Mouse (Mus musculus): Measurements from ENCODE around the gene Sdhd.
"Not testable (repeated sequence)": the region's sequence is repeated elsewhere in the genome, so short reads cannot be mapped to it uniquely, and the experiment has no call there.

The Sdhd gene

DNA sequence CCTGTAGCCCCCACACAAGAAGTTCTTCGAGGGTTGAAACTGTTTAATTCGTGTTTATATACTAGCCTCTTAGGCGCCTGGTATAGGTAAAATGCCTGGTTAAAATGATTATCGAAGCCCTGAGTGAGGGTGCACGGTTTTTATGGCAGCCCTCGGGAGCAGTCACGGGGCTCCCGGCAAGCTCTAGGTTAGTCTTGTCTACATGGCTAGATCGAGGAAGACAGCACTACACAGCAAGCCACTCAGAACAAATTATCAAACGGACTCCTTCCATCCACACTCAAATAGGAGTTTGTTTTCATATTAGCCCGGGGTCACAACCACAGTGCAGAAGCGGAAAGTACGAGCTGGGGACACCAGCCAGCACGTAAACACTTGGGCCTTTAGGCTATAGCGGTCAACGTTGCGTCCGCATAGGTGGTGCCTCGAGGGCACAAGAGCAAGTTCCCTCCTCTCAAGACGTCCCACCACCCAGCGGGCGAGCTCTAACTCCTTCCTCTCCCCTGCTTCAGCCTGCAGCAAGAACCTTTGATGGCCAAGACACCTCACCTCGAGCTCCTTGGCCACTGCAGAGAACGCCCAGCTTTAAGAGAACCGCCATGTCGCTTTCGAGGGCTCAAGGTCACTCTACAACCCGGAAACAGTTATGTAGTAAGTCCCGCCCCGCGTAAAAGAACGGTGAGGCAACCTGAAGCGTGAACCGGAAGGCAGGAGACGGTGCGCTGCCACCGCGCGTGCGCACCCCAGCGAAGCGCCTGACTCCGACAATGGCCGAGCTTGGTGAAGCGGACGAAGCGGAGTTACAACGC is at the start of gene Sdhd, which contains the start of gene Timm8b:
TSS of gene Sdhd (minus strand) at position 624 of the 809 bp plus-strand sequence.
TSS of gene Timm8b (plus strand) at position 722 of the 809 bp plus-strand sequence.
- peak; percentile 96 for DNase-seq

DNA sequence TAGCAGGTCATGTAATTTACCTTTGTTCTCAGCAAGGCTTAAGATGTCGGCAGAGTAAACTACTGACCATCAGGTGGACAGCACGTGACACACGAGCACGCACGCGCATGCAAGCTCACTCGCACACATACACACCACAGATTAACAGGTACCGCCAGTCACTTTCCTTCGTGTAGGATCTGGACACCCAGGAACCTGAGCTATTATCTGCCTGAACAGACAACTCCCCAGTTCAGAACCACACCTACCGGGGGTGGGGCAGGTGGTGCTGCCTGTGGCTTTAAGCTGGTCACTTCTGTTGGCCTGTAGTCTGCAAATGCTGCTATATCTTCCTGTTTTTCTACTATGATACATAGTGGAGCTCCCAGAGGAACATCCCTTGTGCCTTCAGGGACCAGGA is 46.9 kb upstream of the Sdhd start:
- DNase-seq = no peak

- DNase-seq = no peak
Observed at GRCm38 (mm10) chr9:50646826-50647370, 43.3 kb upstream of the Sdhd start.

DNA sequence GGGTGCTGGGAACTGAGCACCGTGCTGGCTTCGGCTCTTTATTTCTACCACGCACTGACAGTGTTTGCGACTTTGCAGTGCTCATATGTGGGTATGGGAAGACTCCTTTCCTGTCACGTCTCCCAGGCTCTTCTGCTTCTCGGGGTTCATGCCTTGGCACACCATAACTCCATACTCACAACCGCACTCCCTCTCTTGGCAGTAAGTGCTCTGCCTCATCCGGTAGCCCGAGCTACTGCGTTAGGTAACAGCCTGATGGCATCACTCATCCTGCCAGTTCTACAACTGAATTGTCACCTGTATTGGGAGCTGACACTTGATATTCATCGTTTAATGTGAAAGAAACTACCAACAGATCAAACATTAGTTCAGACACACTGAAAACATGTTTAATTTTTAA is 30.7 kb upstream of the Sdhd start:
- DNase-seq = no peak

DNA sequence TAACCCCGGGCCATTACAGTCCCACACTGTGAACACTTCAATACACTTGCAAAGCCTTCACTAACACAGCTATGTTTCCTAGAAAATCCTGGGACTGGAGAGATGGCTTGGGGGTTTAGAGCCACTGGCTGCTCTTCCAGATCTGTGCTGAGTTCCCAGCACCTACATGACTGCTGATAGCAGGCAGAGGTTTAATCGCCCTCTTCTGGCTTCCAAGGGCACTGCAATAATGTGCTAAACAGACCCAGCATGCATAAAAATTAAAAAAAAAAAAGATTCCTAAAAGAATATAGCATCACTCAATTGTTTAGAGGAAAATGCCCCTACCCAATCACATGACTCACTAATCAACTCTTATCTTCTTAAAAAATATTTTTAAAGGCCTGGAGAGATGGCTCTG is 29.4 kb upstream of the Sdhd start:
- DNase-seq = no peak

- DNase-seq = no peak
Observed at GRCm38 (mm10) chr9:50632016-50632688, 28.5 kb upstream of the Sdhd start.

DNA sequence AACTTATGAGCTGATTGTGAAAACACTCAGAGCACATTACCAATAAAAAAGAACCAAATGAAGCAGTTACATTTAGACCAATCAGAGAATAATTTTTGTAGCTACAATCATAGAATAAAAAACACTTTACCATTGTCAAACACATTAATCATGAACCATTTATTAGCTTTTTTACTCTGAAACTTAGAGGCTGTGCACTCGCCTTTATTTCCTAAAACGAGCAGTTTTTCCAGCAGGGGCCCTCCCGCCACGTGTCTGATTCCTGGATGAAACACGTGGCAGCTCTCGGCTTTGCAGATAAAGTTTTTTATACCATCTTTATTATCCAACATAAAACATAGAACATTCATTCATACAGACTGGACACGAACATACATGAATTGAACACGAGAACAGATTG is 27.3 kb upstream of the Sdhd start:
- DNase-seq = not testable (repeated sequence)

- no peak for DNase-seq
Observed at GRCm38 (mm10) chr9:50617794-50618330, 14.2 kb upstream of the Sdhd start.

DNA sequence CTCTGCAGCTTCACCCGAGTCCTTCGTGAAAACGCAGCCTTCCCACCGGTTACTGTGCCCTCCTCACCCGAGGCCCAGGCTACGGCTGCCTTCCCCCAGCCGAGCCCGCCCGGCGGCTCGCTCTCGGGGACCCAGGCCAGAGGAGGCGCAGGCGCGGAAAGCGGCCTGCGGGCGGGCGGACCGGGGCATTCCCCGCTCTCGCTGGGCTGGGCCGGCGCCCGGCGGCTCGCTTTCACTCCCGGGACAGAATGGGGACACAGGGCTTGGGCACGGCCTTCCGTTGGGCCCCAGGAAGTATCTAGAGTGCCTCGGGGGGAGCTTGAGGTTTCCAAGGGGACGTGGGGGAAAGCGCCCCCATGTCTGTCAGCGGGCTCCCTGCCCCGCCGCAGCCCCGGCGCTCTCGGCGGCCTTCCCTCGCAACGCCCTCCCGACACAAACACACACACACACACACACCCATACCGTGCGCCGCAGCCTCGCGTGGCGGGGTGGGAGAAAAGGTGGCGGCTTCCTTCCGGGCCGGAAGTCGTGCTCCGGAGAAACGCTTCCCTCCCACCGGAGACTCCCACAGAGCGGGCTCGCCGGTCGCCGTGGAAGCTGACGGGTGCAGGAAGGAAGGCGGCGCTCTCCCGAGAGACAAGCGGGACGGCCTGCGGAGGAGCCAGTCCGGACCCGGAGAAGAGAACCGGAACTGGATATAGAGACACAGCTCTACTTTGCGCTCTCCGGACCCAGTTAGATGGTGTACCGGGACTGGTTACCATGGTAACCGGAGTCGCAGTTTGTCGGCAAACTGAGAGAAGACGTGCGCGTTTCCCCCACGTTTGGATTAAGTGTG is 13.4 kb upstream of the Sdhd start, which contains the start of the genes Pih1d2 and Nkapd1:
TSS of gene Pih1d2 (plus strand) at position 556 of the 838 bp plus-strand sequence.
TSS of gene Nkapd1 (minus strand) at position 699 of the 838 bp plus-strand sequence.
- peak; percentile 93 for DNase-seq

GRCm38 (mm10) chr9:50616161-50616560 is 12.5 kb upstream of the Sdhd start:
- DNase-seq = no peak

DNA sequence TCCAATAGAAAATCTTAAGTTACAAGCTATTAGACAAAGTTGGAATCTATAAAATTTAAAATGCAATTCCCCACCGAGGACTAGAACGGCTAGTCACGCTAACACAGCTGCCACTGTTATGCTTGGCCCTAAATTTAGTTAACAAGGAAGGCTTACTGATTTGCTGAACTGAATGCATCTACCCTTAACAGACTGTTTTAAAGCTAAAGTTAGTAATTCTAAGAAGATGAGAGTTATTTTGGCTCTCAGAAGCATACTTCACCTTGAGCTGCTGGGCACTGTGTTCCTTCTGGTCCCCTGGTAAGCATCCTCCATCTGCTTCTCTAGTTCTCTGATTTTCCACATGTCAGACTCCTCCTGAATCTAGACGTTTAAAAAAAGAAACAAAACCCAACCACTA is 8.5 kb upstream of the Sdhd start:
- no peak for DNase-seq

DNA sequence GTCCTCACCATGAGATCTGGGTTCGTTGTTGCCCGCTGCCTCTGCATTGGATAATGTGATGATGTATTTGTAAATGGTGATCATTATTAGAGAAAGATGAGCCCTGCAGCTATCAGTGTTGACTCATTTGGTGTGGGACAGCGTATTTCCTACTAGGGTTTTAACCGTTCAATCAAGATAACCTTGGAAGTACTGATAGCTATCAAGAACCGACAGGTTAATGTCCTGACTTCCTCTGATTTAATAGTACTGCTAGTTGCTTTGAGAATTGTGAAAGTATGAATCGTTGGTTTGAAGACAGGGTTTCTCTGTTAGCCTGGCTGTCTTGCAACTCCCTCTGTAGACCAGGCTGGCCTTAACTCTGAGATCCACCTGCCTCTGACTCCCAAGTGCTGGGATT is 726 bp upstream of the Sdhd start:
- DNase-seq = no peak

GRCm38 (mm10) chr9:50603998-50604324 is 349 bp upstream of the Sdhd start:
- DNase-seq = no peak

- DNase-seq = no peak
Observed at GRCm38 (mm10) chr9:50602055-50602845, 1.4 kb downstream of the Sdhd start.

DNA sequence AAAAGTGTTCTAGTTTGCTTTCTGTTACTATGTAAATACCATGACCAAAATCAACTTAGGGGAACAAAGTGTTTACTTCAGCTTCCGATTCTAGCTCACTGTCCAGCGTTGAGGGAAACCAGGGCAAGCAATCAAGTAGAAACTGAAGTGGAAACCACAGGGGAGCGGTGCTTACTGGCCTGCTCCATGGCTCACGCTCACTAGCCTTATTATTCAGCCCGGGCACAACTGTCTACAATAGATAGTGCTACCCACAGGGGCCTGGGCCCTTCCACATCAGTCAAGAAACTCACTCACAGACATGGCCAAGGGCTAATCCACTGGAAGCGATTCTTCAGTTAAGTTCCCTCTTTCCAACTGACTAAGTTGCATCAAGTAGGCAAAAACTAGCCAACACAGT is 2.1 kb downstream of the Sdhd start:
- no peak for DNase-seq

DNA sequence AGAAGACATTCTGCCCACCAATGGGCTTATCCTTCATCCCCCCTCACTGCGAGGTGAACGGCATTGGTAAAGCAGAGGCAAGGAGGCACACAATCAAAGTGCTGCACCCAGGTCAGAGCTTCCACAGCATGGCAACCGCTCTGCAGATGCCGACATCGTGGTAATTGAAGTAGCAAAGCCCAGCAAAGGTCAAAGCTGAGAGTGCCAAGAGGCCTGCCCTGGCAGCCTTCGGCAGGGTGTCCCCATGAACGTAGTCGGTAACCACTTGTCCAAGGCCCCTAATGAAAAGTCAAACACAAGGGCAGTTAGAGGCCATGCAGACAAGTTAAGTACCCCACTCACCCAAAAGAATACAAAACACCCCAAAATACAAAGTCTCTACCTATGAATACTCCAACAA is 6.6 kb downstream of the Sdhd start:
- DNase-seq = no peak

GRCm38 (mm10) chr9:50594794-50595417 is 8.7 kb downstream of the Sdhd start:
- DNase-seq = no peak

GRCm38 (mm10) chr9:50593544-50593943 is 10.1 kb downstream of the Sdhd start:
- DNase-seq = no peak

DNA sequence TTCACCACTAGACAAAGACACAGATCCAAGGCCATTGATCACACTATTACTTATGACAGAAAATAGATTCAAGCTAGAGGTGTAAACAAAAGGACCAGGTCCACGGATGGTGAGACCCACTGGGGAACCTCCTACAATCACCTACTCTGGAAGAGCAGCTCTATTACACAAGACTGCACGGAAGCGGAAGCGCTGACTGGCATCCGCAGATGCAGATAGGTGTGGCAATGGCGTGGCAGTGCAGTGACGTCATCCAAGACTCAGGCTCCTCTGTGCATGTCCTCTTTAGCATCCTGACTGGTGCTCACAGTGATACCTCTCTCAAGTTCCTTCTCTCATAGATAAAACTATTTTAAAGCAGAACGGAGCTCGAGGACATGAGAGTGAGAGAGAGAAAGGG is 10.7 kb downstream of the Sdhd start:
- no peak for DNase-seq

- no peak for DNase-seq
Observed at GRCm38 (mm10) chr9:50590856-50591518, 12.6 kb downstream of the Sdhd start.

GRCm38 (mm10) chr9:50586955-50587354 is 16.7 kb downstream of the Sdhd start:
- no peak for DNase-seq

All from cerebellum, adult 9-10 months (tissue).